Mouse (Mus musculus) thymus, adult 18-20 months (tissue): ENCODE measurements around the gene Tbc1d22b.
A peak's percentile ranks its signal among the peaks of the same experiment; 100 is the strongest.
"Not testable (repeated sequence)": the region's sequence is repeated elsewhere in the genome, so short reads cannot be mapped to it uniquely, and the experiment has no call there.

ENCODE experiments used
- DNase-seq, 2 experiments: peaks; one replicate each; pipeline ENCODE4 v3.0.0; 2022; ENCODE audit warnings: mixed read lengths in 2 of 2

The Tbc1d22b gene

DNA sequence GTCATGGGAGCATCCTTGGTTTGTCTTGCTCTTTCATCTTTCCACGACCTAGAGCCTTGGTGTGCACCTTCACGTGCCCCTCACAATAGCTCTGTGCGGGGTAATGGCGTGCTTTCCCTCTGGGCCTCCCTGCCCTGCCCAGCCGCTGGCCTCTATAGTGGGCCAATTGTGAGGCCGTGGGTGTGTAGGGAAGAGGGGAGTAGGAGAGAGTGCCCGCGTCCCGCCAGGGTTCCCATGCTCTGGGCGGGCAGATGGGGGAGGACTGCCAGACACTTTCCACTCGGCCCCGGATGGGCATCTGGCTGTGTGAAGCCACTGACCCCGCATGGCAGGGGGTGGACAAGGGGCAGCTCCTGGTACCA is 47.2 kb downstream of the Tbc1d22b start:
- no peak for DNase-seq

DNA sequence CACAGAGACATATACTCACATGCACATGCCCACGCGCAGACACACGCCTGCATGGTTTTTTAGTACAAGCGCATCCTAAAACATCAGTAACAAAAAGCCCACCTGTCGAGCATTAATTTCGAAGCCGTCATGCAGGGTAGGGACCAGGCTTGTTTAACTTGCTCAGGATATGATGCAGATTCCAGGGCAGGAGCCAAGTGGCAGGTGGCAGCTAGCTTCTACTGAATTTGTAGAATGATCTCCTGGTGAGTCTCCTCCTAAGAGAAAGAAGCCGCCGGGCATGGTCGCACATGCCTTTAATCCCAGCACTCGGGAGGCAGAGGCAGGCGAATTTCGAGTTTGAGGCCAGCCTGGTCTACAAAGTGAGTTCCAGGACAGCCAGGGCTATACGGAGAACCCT is 49.5 kb downstream of the Tbc1d22b start:
- no peak for DNase-seq

DNA sequence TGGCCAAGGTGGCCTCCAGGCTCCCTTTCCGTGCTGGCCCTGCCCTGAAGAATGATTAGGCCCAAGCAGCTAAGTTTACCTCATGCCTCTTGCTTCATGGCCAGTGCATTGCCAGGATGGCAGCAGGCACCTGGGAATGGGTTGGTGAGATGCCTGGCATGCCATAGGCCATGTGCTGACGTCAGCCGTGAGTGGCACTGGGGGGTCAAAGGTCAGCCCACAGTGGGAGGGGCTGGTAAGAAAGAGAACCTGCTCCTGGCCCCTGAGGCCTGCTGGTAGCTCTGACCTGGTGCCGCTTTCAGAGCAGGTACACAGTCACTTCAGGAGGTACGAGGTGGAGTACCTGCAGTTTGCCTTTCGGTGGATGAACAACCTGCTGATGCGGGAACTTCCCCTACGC is 50.0 kb downstream of the Tbc1d22b start:
- DNase-seq = no peak

DNA sequence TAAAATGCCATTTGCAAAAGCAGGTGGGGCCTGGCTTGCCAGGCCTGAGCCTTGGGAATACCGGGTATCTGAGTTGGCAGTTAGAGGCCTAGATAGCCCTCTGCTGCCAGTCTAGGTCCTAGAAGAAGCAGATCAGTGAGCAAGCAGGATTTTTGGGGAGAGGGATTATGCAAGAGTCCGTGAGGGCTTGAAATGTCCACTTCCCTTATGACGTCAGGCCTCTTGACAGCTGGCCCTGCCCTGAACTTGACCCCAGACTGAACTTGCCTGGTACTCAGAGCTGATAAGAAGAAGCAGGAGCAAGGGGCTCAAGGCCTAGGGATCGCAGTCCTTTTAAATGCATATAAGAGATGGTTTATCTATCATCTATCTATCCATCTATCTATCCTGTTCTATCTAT is 51.8 kb downstream of the Tbc1d22b start:
- no peak for DNase-seq

DNA sequence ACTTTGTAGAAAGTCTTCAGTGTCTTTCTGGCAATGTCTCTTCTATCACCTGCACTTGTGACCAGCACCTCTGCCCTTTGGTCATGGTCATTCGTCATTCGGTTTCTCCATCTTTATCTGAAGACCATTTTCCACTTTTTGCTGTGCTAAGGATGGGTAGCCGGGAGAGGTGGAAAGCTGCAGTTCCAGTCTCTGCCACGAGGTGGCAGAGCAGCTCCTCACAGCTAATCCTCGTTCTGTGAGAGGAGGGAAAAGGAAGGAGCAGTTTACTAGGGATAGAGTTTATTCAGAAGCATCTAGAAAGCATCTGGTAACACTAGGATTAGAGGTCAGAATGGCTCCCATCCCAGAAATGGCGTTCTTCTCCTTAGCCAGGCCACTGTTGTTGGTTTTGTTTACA is 53.7 kb downstream of the Tbc1d22b start:
- no peak for DNase-seq

DNA sequence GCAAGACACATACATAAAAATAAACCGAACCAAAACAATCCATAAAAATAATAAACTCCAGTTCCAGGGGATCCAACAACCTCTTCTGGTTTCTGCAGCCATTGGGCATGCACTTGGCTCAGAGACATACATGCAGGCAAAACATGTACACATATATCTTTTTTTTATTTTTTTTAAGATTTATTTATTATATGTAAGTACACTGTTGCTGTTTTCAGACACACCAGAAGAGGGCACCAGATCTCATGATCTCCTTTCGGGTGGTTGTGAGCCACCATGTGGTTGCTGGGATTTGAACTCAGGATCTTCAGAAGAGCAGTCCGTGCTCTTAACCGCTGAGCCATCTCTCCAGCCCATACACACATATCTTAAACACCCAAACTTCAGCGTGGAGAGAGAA is 63.9 kb downstream of the Tbc1d22b start:
- DNase-seq = not testable (repeated sequence)

DNA sequence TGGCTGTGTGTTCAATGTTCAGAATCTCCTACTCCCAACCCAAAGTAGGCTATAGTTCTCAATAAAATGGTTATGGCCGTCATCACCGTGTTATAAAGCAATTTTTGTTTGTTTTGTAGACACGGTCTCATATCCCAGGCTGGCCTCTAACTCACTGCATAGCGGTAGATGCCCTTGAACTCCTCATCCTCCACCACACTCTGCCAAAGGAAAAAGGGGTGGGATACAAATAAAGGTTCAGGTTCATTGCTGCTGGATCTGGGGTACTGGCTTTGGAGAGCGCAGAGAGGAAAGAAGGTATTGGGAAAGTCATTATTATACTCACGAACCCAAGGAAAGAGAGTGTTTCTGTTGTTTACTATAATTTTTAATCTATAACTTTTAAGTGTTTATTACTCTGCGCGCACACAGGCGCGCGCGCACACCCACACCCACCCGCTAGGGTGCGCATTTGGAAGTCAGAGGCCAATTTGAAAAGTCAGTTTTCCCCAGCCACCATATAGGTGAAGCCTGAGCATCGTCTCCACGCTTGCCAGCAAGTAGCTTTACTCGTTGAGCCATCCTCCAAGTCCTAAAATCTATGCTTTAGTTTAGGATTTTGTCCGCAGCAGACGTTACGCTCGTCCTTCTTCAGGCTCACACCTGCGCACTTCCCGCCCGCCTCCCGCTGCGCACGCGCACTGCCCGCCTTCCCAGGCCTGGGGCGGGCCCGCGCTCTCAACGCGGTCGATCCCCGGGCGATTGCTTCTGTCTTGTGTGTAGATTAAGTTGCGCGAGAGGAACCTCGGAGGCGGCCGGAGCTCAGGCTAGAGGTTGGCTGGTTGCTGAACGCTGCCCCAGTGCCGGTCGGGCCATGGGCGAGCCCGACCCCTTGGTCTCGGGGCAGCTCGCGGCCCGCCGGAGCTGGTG is 64.8 kb downstream of the Tbc1d22b start, which contains the start of the genes Rnf8 and Gm28043:
TSS of gene Rnf8 (plus strand) at position 676 of the 909 bp plus-strand sequence.
TSS of gene Gm28043 (plus strand) at position 762 of the 909 bp plus-strand sequence.
- peak; percentile 87 to 88 for DNase-seq

DNA sequence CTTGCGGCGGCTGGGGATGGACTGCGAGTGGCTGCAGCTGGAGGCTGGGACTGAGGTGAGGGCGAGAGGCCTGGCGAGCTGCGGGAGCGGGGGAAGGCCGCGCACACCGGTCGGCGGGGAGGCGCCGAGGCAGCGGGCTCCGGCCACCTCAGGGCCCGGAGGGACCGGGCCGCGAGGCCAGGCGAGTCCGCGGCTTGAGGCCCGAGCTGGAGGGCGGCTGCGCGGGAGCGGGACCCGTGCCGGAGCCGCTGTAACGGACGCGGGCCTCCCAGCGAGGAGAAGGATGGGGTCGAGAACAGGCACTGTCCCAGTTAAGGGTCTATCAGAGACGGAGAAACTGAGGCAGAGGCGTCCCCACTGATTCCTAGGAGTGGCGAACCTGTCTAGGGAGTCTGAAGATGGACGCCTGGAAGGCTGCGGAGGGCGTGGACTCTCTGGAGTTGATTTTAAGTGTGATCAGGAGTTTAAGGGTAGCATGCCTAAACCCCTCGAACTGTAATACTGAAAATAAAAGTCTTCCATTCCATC is 65.5 kb downstream of the Tbc1d22b start:
- no peak for DNase-seq

DNA sequence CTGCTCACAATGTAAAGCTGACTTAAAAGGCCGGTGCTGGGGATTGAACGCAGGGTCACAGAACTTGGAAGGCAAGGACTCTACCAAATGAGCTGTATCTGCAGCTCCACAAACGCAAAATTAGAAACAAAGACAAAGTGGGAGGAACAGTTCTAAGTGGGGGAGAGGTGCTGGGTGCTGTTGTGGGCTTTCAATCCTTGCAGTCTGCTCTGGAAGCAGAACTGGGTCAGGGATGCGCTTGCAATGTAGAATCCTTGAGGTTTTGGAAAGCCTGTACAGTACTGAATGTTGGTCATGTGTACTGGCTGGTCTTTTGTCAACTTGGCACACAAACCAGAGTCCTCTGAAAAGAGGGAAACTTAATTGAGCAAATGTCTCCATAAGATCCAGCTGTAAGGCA is 66.0 kb downstream of the Tbc1d22b start:
- no peak for DNase-seq

DNA sequence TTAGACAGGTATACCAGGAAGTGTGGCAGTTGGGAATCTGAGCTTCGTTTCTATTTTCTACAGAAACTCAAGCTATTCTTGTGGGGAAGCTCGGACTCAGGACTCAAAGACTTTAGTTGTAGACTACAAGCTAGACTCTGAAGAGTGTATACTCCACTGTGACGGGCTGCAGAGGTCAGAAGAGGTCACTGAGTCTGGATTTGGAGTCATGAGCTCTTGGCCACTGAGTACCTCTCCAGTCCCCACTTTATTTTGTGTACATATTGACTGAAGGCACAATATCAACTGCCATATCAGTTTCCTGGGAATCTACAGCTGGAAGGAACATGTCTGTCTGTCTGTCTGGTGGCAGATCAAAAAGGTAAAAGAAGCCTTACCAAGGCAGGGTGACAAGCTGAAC is 69.6 kb downstream of the Tbc1d22b start:
- no peak for DNase-seq

DNA sequence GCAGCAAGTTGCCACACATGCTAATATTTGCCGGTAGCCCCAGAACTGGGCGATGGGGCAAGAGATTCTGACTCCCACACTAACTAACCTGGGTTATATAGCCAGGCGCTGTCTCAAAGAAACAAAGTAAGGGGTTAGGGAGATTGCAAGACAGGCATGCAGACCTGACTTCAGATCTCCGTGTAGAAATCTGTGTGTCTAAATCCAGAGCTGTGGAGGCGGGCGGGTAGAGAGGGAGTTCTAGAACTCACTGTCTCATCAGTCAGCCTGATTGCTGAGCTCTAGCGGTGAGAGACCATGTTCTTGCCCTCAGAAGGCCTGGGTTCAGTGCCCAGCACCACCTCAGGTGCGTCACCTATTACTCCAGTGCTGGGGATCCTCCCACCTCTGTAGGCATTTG is 73.9 kb downstream of the Tbc1d22b start:
- DNase-seq = no peak

DNA sequence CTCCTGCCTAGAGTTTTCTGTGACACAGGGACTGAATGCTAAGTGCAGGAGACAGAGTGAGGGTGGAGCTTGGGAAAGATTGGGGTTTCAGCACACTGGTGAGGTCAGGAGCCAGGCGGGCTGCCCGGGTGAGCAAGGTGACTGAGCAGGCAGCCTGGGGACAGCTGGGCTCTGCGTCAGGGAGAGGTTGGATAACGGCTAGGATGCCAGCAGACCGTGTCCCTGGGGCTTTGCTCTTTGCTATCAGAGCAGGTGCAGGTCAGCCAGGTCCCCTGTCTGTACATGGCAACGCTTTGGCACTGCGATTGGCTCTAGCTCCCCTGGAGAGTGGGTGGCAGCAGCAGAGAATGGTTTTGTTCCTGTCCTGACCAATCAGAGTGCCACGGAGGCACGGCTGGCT is 77.7 kb downstream of the Tbc1d22b start:
- DNase-seq = no peak

DNA sequence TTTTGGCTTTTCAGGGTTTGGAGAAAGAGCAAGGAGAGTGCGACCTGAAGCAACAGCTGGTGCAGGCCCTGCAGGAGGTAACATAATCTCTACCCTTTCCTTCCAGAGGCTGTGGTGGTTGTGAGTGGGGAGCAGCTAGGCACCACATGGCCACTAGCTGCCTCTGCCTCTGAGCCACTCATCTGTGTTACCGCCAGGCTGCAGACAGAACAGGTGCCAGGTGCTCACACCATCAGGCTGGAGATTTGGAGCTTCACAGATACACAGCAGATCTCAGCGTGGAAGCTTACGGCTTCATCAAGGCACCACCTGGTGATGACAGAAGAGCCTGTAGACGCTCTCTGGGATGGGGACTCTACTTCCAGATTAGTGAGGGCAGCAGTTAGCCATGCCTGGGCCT is 79.4 kb downstream of the Tbc1d22b start:
- no peak for DNase-seq

DNA sequence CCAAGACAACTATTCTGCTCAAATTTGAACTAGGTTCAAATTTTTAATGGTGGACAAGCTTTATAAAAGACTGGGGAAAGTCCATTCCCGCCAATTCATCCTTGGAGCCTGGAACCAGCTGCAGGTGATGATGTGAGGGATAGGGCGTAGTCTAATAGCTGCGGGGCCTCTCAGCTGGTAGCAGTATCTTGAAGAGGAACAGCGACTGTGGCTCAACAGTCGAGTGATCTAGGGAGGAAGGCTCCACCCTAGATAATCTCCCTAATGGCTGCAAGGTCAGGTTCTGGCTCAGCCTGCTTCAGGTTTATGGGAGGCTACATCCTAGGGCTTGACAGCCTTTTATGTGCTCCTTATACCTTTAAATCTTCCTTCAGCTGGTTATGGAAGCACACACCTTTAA is 80.0 kb downstream of the Tbc1d22b start:
- no peak for DNase-seq

DNA sequence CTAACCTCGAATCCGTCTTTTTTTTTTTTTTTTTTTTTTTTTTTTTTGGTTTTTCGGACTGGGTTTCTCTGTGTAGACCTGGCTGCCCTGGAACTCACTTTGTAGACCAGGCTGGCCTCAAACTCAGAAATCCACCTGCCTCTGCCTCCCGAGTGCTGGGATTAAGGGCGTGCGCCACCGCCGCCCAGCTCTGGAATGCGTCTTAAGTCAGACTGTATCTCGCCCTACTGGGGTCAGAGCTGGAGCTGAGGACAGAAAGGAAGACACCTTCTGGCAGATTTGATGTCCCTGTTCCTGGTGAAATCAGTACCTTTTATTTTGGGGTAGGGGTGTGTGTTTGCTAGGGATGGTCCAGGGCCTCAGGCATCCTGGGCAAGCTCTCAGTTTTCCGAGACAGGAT is 82.7 kb downstream of the Tbc1d22b start:
- no peak for DNase-seq

DNA sequence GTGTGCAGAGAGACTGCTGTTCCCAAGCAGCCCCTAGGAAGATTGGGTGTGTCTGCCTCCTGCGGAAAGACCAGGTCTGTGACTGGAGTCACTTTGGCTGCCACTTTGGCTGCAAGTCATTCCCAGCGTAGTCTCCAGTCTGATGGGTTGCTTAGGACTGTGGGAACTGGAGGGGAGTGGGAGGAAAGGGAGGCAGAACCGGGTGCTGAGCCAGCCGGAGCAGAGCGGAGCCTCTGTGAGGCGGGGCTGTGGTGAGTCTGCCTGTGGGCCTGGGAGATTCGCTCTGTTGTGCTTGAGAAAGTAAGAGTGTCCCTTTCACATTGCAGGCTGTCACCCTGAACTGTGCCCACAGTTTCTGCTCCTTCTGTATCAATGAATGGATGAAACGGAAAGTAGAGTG is 85.9 kb downstream of the Tbc1d22b start:
- no peak for DNase-seq

DNA sequence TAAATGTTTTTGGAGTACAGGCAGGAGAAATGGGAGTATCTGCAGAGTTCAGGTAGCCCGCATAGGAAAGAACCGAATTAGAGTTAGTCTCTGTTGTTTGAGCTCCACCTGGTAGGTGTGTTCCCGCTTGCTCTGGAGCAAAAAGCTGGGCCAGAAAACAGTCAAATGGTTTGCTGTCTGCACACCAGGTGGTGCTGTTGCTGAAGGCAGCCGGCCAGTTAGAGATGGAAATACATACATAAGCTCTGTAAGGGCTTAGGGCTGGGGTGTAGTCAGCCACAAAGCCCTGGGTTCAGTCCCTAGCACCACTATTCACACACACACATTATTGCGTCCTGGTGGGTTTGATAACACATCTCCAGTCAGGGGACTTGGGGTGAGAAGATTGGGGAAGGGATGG is 86.5 kb downstream of the Tbc1d22b start:
- DNase-seq = no peak

DNA sequence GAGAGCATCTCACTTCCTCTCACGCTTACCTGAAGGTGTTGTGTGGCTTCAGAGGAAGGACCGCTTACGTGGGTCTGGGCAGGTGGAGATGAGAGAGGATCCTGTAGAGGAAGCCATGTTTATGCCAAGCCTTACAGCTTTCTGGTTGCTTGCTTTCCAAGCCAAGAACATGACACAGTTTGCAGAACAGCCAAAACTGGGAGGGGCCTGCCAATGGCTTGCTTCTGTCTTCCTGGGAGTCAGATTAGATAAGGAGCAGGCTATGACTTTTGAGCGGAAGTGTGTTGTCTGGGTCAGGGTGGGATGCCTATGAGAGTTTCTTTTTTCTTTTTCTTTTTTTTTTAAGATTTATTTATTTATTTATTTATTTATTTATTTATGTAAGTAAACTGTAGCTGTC is 87.8 kb downstream of the Tbc1d22b start:
- DNase-seq = no peak

DNA sequence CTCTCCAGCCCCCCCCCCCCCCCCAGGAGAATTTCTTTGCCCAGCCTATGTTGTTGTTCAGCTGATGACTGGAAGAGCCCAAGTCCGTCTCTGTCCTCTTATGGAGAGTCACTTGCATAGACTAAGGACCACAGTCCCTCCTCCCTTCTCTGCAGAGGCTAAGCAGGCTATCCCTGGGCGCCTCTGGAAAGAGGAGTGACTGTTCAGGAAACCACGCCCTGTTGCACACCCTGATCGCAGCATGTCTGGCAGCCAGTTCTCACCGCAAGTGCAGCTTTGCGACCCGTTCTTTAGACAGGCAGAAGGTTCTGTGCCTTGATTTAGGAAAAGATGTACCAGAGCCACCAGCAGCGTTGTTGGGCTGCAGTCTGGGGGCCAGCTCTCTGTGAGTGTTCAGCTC is 88.3 kb downstream of the Tbc1d22b start:
- DNase-seq = no peak

DNA sequence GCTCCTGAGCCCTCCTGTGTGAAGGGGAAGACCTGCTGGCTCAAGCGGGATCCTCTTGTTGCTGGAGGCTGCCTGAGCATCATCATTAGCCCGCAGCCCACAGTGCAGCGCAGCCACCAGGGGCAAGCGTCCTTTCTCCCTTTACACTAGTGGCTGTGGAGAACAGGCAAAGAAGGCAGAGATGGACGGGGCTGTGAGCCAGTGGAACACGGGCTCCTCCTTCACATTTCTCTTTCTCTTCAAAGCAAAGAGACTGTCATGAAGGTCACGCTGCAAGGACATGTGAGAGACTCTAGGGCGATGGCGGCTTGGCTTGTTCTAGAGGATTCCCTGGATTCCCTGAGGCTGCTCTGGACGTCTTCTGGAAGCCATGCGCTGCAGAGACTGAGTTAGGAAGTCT is 91.4 kb downstream of the Tbc1d22b start:
- no peak for DNase-seq

DNA sequence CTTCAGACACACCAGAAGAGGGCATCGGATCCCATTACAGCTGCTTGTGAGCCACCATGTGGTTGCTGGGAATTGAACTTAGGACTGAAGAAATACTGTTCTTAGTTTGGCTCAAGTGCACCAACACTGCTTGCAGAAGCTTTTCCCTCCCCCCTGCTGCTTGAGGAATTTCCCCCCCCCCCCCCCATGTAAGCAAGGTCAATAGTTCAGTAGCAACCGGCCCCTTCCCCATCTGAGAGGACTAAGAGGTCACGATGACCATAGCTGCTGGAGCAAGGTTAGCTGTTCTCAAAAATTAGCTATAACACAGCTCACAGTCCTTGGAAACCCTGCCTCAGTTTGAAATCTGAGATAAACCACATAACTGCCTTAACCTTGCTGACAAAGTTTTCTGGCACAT is 92.6 kb downstream of the Tbc1d22b start:
- DNase-seq = no peak
